Mouse (Mus musculus): ENCODE data around the gene Adcy7.
A peak's percentile ranks its signal among the peaks of the same experiment; 100 is the strongest.

DNA sequence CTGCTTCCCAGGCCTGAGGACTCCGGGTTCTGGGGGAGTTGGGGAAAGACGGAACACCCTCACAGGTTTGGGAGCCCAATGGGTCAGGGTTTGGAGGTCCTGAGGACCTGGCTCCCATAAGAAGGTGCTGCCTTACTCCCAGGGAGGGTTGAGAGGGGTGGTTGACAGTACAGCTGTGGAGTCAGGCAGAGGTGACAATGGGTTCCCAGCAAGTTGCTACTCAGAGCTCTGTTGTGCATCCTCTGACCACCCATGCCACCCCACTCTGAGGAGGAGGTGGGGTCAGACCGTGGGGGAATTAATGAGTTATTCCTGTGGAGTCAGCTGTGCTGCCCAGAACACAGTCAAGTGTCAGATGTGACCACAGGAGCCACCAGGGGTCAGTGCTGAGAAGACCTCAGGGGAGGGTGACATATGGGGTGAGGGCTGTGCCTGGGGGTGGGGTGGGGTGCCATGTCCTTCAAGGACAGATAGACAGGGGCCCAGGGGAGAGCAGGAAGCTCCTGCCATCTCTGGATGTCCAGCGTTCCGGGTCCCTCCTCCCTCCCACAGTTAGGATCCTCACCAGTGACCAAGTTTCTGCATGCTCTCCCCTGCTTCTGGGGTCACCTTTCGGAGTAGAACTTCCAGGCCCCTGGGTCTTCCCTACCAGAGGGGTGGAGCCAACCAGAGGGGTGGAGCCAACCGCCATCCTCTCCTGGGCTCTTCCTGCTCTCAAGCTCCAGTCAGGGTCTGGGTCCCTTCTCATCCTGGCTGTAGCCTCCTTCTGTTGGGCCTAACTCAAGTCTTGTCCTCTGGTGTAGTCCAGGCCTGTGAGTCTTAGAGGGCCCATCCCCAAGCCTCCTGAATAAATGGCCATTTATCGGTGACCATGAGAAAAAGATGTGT, 13.5 kb downstream of the Adcy7 start:
- peak; percentile 20; the same call in 1 of the 2 replicates for TF ChIP-seq CTCF (IDR thresholded peaks at IDR 0.05; ENCODE audit: control insufficient read depth, insufficient read depth, insufficient replicate concordance, low read depth, low read length)
- no peak for TF ChIP-seq POLR2A (IDR thresholded peaks at IDR 0.05; ENCODE audit: control insufficient read depth, low read depth, low read length)
